11 mouse cellular contexts compared by ENCODE assay signal in genomic region chr2:102113323-102113722, GRCm38 (mm10).
A peak's percentile ranks its signal among the peaks of the same experiment; 100 is the strongest.
DNase-seq lines count a peak whose midpoint lies in the region; ATAC-seq and TF ChIP-seq lines count a peak whose summit lies in the region.
"Had no signal": no experiment of that assay in that cellular context is flagged by ENCODE, and none has a peak within 500 bp of the region (broad histone marks: within the 10 kb centered on the region; RNA-seq: fewer than 3 reads in every experiment).

No protein-coding gene starts in this region.

- intact Hi-C loops in left cerebral cortex, postnatal 36 days (cut with DNase I) = no loop called here

- TF ChIP-seq POLR2A in myocyte (IDR thresholded peaks at IDR 0.05; ENCODE audit: insufficient read length, low read depth) = no peak

- H3K4me3 ChIP-seq in heart, embryonic 12.5 days = no peak overlapping the region
- H3K4me3 ChIP-seq in heart, embryonic 10.5 days = no peak overlapping the region
- H3K4me3 ChIP-seq in intestine, embryonic 14.5 days (ENCODE audit: low read depth, low read length) = no peak overlapping the region
- no peak overlapping the region for H3K4me3 ChIP-seq in myocyte
- H3K4me3 ChIP-seq: hindbrain, embryonic 10.5 days had no signal

- H3K27me3 ChIP-seq in heart, embryonic 12.5 days (replicated peaks) = no peaks in the 10 kb centered on the region
- H3K27me3 ChIP-seq in heart, embryonic 10.5 days (ENCODE audit: insufficient read depth, poor library complexity, severe bottlenecking) = no peaks in the 10 kb centered on the region
- no peaks in the 10 kb centered on the region for H3K27me3 ChIP-seq in intestine, embryonic 14.5 days (replicated peaks; ENCODE audit: control insufficient read depth, insufficient read depth, low read length)
- H3K27me3 ChIP-seq in myocyte (ENCODE audit: control insufficient read depth, insufficient read depth, insufficient read length) = no peaks in the 10 kb centered on the region

- no peak for DNase-seq in heart, embryonic 10.5 days (ENCODE audit: low spot score)
- DNase-seq in intestine, embryonic 14.5 days (ENCODE audit: low spot score) = peak; percentile 70
- DNase-seq in kidney, postnatal 4 days = peak; percentile 55 to 80
- DNase-seq in left cerebral cortex, postnatal 36 days (ENCODE audit: low spot score in 2 of 2) = no peak
- no peak for DNase-seq in thymus, postnatal 36 days
- DNase-seq in thymus, postnatal 0 days (ENCODE audit: low spot score) = no peak
- DNase-seq: adrenal gland, adult 2 months; right cerebral cortex, adult 18-20 months had no signal

- H3ac ChIP-seq in myocyte (ENCODE audit: control insufficient read depth, insufficient read length) = no peak overlapping the region

- peaks cover 55% of the 10 kb centered on the region for H3K4me1 ChIP-seq in heart, embryonic 12.5 days (replicated peaks)
- H3K4me1 ChIP-seq in heart, embryonic 10.5 days = peaks cover 58% of the 10 kb centered on the region
- peaks cover 22% of the 10 kb centered on the region; the same call in 1 of the 2 replicates for H3K4me1 ChIP-seq in intestine, embryonic 14.5 days (replicated peaks; ENCODE audit: control insufficient read depth, insufficient read depth, low read length)

- H3K27ac ChIP-seq in heart, embryonic 12.5 days (ENCODE audit: poor library complexity, severe bottlenecking) = 0 out of 2 replicates have a peak overlapping the region, but pooled peaks have one; percentile 31
- no peak overlapping the region for H3K27ac ChIP-seq in heart, embryonic 10.5 days
- no peak overlapping the region for H3K27ac ChIP-seq in intestine, embryonic 14.5 days (ENCODE audit: low read depth)

- no peaks in the 10 kb centered on the region for H3K36me3 ChIP-seq in heart, embryonic 12.5 days
- H3K36me3 ChIP-seq in heart, embryonic 10.5 days = no peaks in the 10 kb centered on the region
- 0 out of 2 replicates have a peak, but pooled peaks cover 4% of the 10 kb centered on the region for H3K36me3 ChIP-seq in intestine, embryonic 14.5 days (ENCODE audit: control insufficient read depth, insufficient read depth, low read length)
- H3K36me3 ChIP-seq in myocyte (ENCODE audit: control insufficient read depth, insufficient read depth) = peaks cover 11% of the 10 kb centered on the region

- ATAC-seq in heart, embryonic 12.5 days (ENCODE audit: insufficient number of reproducible peaks, low FRiP score) = peak; percentile 43; the same call in 1 of the 2 replicates
- peak; percentile 85 for ATAC-seq in intestine, embryonic 14.5 days (replicated peaks; ENCODE audit: low FRiP score, low TSS enrichment, low read depth)

- peaks cover 27% of the 10 kb centered on the region for H3K79me2 ChIP-seq in myocyte (ENCODE audit: control insufficient read depth, insufficient read depth)

- no peaks in the 10 kb centered on the region for H3K9me3 ChIP-seq in heart, embryonic 12.5 days (replicated peaks)
- no peaks in the 10 kb centered on the region for H3K9me3 ChIP-seq in heart, embryonic 10.5 days
- H3K9me3 ChIP-seq in intestine, embryonic 14.5 days (ENCODE audit: control insufficient read depth, low read length) = no peaks in the 10 kb centered on the region
- H3K9me3 ChIP-seq: hindbrain, embryonic 10.5 days had no signal

- H3K9ac ChIP-seq in heart, embryonic 12.5 days = no peak overlapping the region
- no peak overlapping the region for H3K9ac ChIP-seq in intestine, embryonic 14.5 days (ENCODE audit: low read length)

- H3K4me2 ChIP-seq in heart, embryonic 12.5 days = peak overlapping the region; percentile 39
- H3K4me2 ChIP-seq in intestine, embryonic 14.5 days (ENCODE audit: low read length) = no peak overlapping the region
- H3K4me2 ChIP-seq in myocyte (ENCODE audit: low read depth) = no peak overlapping the region

- WGBS in heart, embryonic 12.5 days = 34% methylated on average over 12 of the region's 12 CpGs
- 30% methylated on average over 12 of the region's 12 CpGs for WGBS in heart, embryonic 10.5 days
- 61% methylated on average over 12 of the region's 12 CpGs for WGBS in intestine, embryonic 14.5 days

TF ChIP-seq in myocyte, 11 proteins besides CTCF, POLR2A, EP300 and RAD21:
- TF ChIP-seq E2F4 (IDR thresholded peaks at IDR 0.05; ENCODE audit: insufficient read depth) (no peak), MYOG (IDR thresholded peaks at IDR 0.05; ENCODE audit: control insufficient read depth in 1 of 3, insufficient read depth in 1 of 3, insufficient read length in 2 of 3, low read depth in 2 of 3) (peak; percentile 13 to 87 (median 39)), MYOD1 (IDR thresholded peaks at IDR 0.05; ENCODE audit: control insufficient read depth in 1 of 3, insufficient read length in 2 of 3, low read depth in 2 of 3) (peak in 1 of 3 experiments; percentile 50)

Comparison
In these comparisons a context has a peak if more than half of its experiments do, and no peak if none do; other contexts are left out.
1. DNase-seq: peak in intestine, embryonic 14.5 days (single experiment) and kidney, postnatal 4 days (2 of 2); none in heart, embryonic 10.5 days (single experiment), left cerebral cortex, postnatal 36 days (0 of 2), thymus, postnatal 36 days (0 of 2) and thymus, postnatal 0 days (single experiment).